Mouse (Mus musculus): Measurements from ENCODE around the gene I830077J02Rik. TPM values are rescaled to one million over a fixed set of nuclear protein-coding genes. Genes with fewer than 3 reads are reported as not detected.
"Not testable (repeated sequence)": the region's sequence is repeated elsewhere in the genome, so short reads cannot be mapped to it uniquely, and the experiment has no call there.

Gene I830077J02Rik
- polyA plus RNA-seq, 1 experiment from 2014 or later = 0.49 TPM

- ATAC-seq (ENCODE audit: insufficient number of reproducible peaks, insufficient read depth, low FRiP score, low TSS enrichment, low read depth) = no peak
- no peaks in the 10 kb centered on the region for H3K27me3 ChIP-seq
- 85% methylated on average over 4 of the region's 4 CpGs for WGBS
- H3K27ac ChIP-seq = no peak overlapping the region
- H3K36me3 ChIP-seq = peaks cover 18% of the 10 kb centered on the region
- H3K4me3 ChIP-seq = no peak overlapping the region
- H3K9ac ChIP-seq = no peak overlapping the region
- H3K4me1 ChIP-seq = no peaks in the 10 kb centered on the region
- H3K9me3 ChIP-seq = no peaks in the 10 kb centered on the region
- H3K4me2 ChIP-seq = no peak overlapping the region
These were observed 3.6 kb upstream of the I830077J02Rik start for GRCm38 (mm10) chr3:105936111-105936510.

- H3K4me3 ChIP-seq = no peak overlapping the region
- no peaks in the 10 kb centered on the region for H3K9me3 ChIP-seq
- ATAC-seq (ENCODE audit: insufficient number of reproducible peaks, insufficient read depth, low FRiP score, low TSS enrichment, low read depth) = no peak
- WGBS = 83% methylated on average over 5 of the region's 5 CpGs
- no peaks in the 10 kb centered on the region for H3K27me3 ChIP-seq
- H3K27ac ChIP-seq = no peak overlapping the region
- no peak overlapping the region for H3K4me2 ChIP-seq
- no peaks in the 10 kb centered on the region for H3K4me1 ChIP-seq
- H3K9ac ChIP-seq = no peak overlapping the region
- H3K36me3 ChIP-seq = peaks cover 7% of the 10 kb centered on the region
These were observed 2.6 kb upstream of the I830077J02Rik start for GRCm38 (mm10) chr3:105935033-105935432.

GRCm38 (mm10) chr3:105933926-105934325 lies 1.5 kb upstream of the I830077J02Rik start:
- ATAC-seq (ENCODE audit: insufficient number of reproducible peaks, insufficient read depth, low FRiP score, low TSS enrichment, low read depth) = no peak
- Histone ChIP-seq H3K4me2 (no peak overlapping the region), H3K27ac (no peak overlapping the region), H3K27me3 (no peaks in the 10 kb centered on the region), H3K9ac (no peak overlapping the region), H3K9me3 (no peaks in the 10 kb centered on the region), H3K4me3 (no peak overlapping the region), H3K4me1 (no peaks in the 10 kb centered on the region), H3K36me3 (peaks cover 3% of the 10 kb centered on the region; the same call in 1 of the 2 replicates)
- 95% methylated on average over 6 of the region's 6 CpGs for WGBS

- 81% methylated on average over 2 of the region's 2 CpGs for WGBS
These were observed 1.4 kb downstream of the I830077J02Rik start for GRCm38 (mm10) chr3:105931095-105931494.

GRCm38 (mm10) chr3:105929821-105930220 lies 2.6 kb downstream of the I830077J02Rik start:
- no peak overlapping the region for H3K27ac ChIP-seq
- WGBS = 77% methylated on average over 7 of the region's 7 CpGs
- no peak overlapping the region for H3K4me2 ChIP-seq
- H3K27me3 ChIP-seq = no peaks in the 10 kb centered on the region
- no peaks in the 10 kb centered on the region for H3K36me3 ChIP-seq
- no peak for ATAC-seq (ENCODE audit: insufficient number of reproducible peaks, insufficient read depth, low FRiP score, low TSS enrichment, low read depth)
- H3K9me3 ChIP-seq = no peaks in the 10 kb centered on the region
- no peak overlapping the region for H3K4me3 ChIP-seq
- H3K9ac ChIP-seq = no peak overlapping the region
- H3K4me1 ChIP-seq = no peaks in the 10 kb centered on the region

More at GRCm38 (mm10) chr3:105931095-105931494, 1.4 kb downstream of the I830077J02Rik start:
- no peaks in the 10 kb centered on the region for H3K4me1 ChIP-seq
- H3K27ac ChIP-seq = no peak overlapping the region
- no peaks in the 10 kb centered on the region for H3K9me3 ChIP-seq
- H3K36me3 ChIP-seq = no peaks in the 10 kb centered on the region
- ATAC-seq (ENCODE audit: insufficient number of reproducible peaks, insufficient read depth, low FRiP score, low TSS enrichment, low read depth) = no peak
- H3K9ac ChIP-seq = no peak overlapping the region
- no peak overlapping the region for H3K4me2 ChIP-seq
- H3K27me3 ChIP-seq = no peaks in the 10 kb centered on the region
- no peak overlapping the region for H3K4me3 ChIP-seq

- WGBS = 85% methylated on average over 6 of the region's 6 CpGs
- no peak for ATAC-seq (ENCODE audit: insufficient number of reproducible peaks, insufficient read depth, low FRiP score, low TSS enrichment, low read depth)
- H3K36me3 ChIP-seq = no peaks in the 10 kb centered on the region
- H3K4me3 ChIP-seq = no peak overlapping the region
- no peak overlapping the region for H3K27ac ChIP-seq
- H3K4me2 ChIP-seq = no peak overlapping the region
- H3K27me3 ChIP-seq = no peaks in the 10 kb centered on the region
- no peak overlapping the region for H3K9ac ChIP-seq
- H3K9me3 ChIP-seq = no peaks in the 10 kb centered on the region
- H3K4me1 ChIP-seq = no peaks in the 10 kb centered on the region
These were observed 3.7 kb downstream of the I830077J02Rik start for GRCm38 (mm10) chr3:105928781-105929180.

GRCm38 (mm10) chr3:105928195-105928569 lies 4.3 kb downstream of the I830077J02Rik start:
- no peak overlapping the region for H3K4me3 ChIP-seq
- H3K9me3 ChIP-seq = no peaks in the 10 kb centered on the region
- 85% methylated on average over 3 of the region's 3 CpGs for WGBS
- H3K4me2 ChIP-seq = no peak overlapping the region
- H3K27me3 ChIP-seq = no peaks in the 10 kb centered on the region
- ATAC-seq (ENCODE audit: insufficient number of reproducible peaks, insufficient read depth, low FRiP score, low TSS enrichment, low read depth) = no peak
- no peak overlapping the region for H3K9ac ChIP-seq
- no peak overlapping the region for H3K27ac ChIP-seq
- no peaks in the 10 kb centered on the region for H3K4me1 ChIP-seq
- H3K36me3 ChIP-seq = no peaks in the 10 kb centered on the region

- Histone ChIP-seq H3K9ac (no peak overlapping the region), H3K4me1 (no peaks in the 10 kb centered on the region), H3K9me3 (no peaks in the 10 kb centered on the region), H3K36me3 (no peaks in the 10 kb centered on the region), H3K27ac (no peak overlapping the region), H3K4me2 (no peak overlapping the region), H3K4me3 (no peak overlapping the region), H3K27me3 (no peaks in the 10 kb centered on the region)
- WGBS = 77% methylated on average over 7 of the region's 7 CpGs
- ATAC-seq (ENCODE audit: insufficient number of reproducible peaks, insufficient read depth, low FRiP score, low TSS enrichment, low read depth) = no peak
These were observed 4.8 kb downstream of the I830077J02Rik start for GRCm38 (mm10) chr3:105927561-105928194.

- no peaks in the 10 kb centered on the region for H3K9me3 ChIP-seq
- no peaks in the 10 kb centered on the region for H3K27me3 ChIP-seq
- H3K4me3 ChIP-seq = no peak overlapping the region
- 82% methylated on average over 9 of the region's 9 CpGs for WGBS
- no peaks in the 10 kb centered on the region for H3K36me3 ChIP-seq
- H3K4me1 ChIP-seq = no peaks in the 10 kb centered on the region
- H3K27ac ChIP-seq = no peak overlapping the region
- ATAC-seq (ENCODE audit: insufficient number of reproducible peaks, insufficient read depth, low FRiP score, low TSS enrichment, low read depth) = no peak
- H3K9ac ChIP-seq = no peak overlapping the region
- no peak overlapping the region for H3K4me2 ChIP-seq
These were observed 7.8 kb downstream of the I830077J02Rik start for GRCm38 (mm10) chr3:105924616-105925015.

GRCm38 (mm10) chr3:105921959-105922358 lies 10.5 kb downstream of the I830077J02Rik start:
- no peak overlapping the region for H3K4me2 ChIP-seq
- ATAC-seq (ENCODE audit: insufficient number of reproducible peaks, insufficient read depth, low FRiP score, low TSS enrichment, low read depth) = no peak
- no peak overlapping the region for H3K27ac ChIP-seq
- H3K9me3 ChIP-seq = no peaks in the 10 kb centered on the region
- WGBS = 73% methylated on average over 2 of the region's 2 CpGs
- H3K36me3 ChIP-seq = no peaks in the 10 kb centered on the region
- no peak overlapping the region for H3K9ac ChIP-seq
- H3K27me3 ChIP-seq = no peaks in the 10 kb centered on the region
- no peak overlapping the region for H3K4me3 ChIP-seq
- 0 out of 2 replicates have a peak, but pooled peaks cover 5% of the 10 kb centered on the region for H3K4me1 ChIP-seq

GRCm38 (mm10) chr3:105920743-105921142 lies 11.7 kb downstream of the I830077J02Rik start:
- H3K4me3 ChIP-seq = not testable (repeated sequence)

GRCm38 (mm10) chr3:105918355-105918745 lies 14.1 kb downstream of the I830077J02Rik start:
- H3K9me3 ChIP-seq = no peaks in the 10 kb centered on the region
- H3K36me3 ChIP-seq = no peaks in the 10 kb centered on the region
- no peak overlapping the region for H3K27ac ChIP-seq
- no peak overlapping the region for H3K4me3 ChIP-seq
- no peak overlapping the region for H3K9ac ChIP-seq
- no peak overlapping the region for H3K4me2 ChIP-seq
- H3K4me1 ChIP-seq = 0 out of 2 replicates have a peak, but pooled peaks cover 8% of the 10 kb centered on the region
- no peaks in the 10 kb centered on the region for H3K27me3 ChIP-seq
- 65% methylated on average over 3 of the region's 3 CpGs for WGBS
- no peak for ATAC-seq (ENCODE audit: insufficient number of reproducible peaks, insufficient read depth, low FRiP score, low TSS enrichment, low read depth)

More at GRCm38 (mm10) chr3:105920743-105921142, 11.7 kb downstream of the I830077J02Rik start:
- not testable (repeated sequence) for H3K4me2 ChIP-seq; H3K9ac ChIP-seq; H3K36me3 ChIP-seq; H3K27me3 ChIP-seq; H3K9me3 ChIP-seq; H3K4me1 ChIP-seq; ATAC-seq (ENCODE audit: insufficient number of reproducible peaks, insufficient read depth, low FRiP score, low TSS enrichment, low read depth); H3K27ac ChIP-seq

Measured in embryonic facial prominence, embryonic 13.5 days (tissue).